Mouse (Mus musculus): ENCODE measurements at regions not wholly inside any gene's neighbourhood (a gene's known extent, or its start where the extent isn't known, plus 50 kb on each side); places are given as distances from the start of the nearest gene placed in this dataset.

GRCm38 (mm10) chr7:72836026-72836425, 529.6 kb upstream of the Mctp2 start:
- TF ChIP-seq EP300 (IDR thresholded peaks at IDR 0.05; ENCODE audit: low read depth in 1 of 2, low read length in 2 of 2) (no peak), CTCF (IDR thresholded peaks at IDR 0.05 in 2 of 3, conservative IDR thresholded peaks at IDR 0.05 in 1 of 3; ENCODE audit: control insufficient read depth in 1 of 3, insufficient read depth in 1 of 3, low read depth in 2 of 3, low read length in 3 of 3, poor library complexity in 1 of 3, severe bottlenecking in 1 of 3) (no peak), MEF2A (IDR thresholded peaks at IDR 0.05; ENCODE audit: extremely low read depth, insufficient replicate concordance, low read depth, low read length, poor library complexity, severe bottlenecking) (no peak), E2F4 (IDR thresholded peaks at IDR 0.05; ENCODE audit: borderline replicate concordance, low read depth, low read length) (no peak), POLR2A (IDR thresholded peaks at IDR 0.05; ENCODE audit: control insufficient read depth in 1 of 2, insufficient read depth in 1 of 2, low read depth in 1 of 2, low read length in 2 of 2, poor library complexity in 1 of 2) (no peak), POLR2AphosphoS2 (IDR thresholded peaks at IDR 0.05; ENCODE audit: low read length) (no peak), CHD2 (IDR thresholded peaks at IDR 0.05; ENCODE audit: low read length) (no peak), MAX (IDR thresholded peaks at IDR 0.05; ENCODE audit: low read length) (no peak), ZMIZ1 (IDR thresholded peaks at IDR 0.05; ENCODE audit: low read depth, low read length) (no peak), MAZ (IDR thresholded peaks at IDR 0.05; ENCODE audit: low read depth, low read length) (no peak), MXI1 (IDR thresholded peaks at IDR 0.05; ENCODE audit: low read depth, low read length) (no peak), ZKSCAN1 (IDR thresholded peaks at IDR 0.05; ENCODE audit: low read depth, low read length) (no peak)

Data from MEL (cell line).